Mouse (Mus musculus) G1E (cell line): ENCODE data around the gene Pax5.

Experiments
- CTCF ChIP-seq: IDR thresholded peaks from 2 replicates; pipeline ENCODE4 v1.5.1; 2012; ENCODE audit warnings: low read depth, low read length, inconsistent platforms, mixed read lengths
- GATA2 ChIP-seq: IDR thresholded peaks from 2 replicates; pipeline ENCODE4 v1.6.1; 2012; ENCODE audit warnings: low read depth, low read length, inconsistent platforms, borderline replicate concordance

GRCm38 (mm10) chr4:44668172-44668571 lies 42.1 kb downstream of the Pax5 start:
- TF ChIP-seq CTCF (no peak), GATA2 (no peak)
